Comparison of ENCODE assay signal across 26 mouse cellular contexts in the genomic region with DNA sequence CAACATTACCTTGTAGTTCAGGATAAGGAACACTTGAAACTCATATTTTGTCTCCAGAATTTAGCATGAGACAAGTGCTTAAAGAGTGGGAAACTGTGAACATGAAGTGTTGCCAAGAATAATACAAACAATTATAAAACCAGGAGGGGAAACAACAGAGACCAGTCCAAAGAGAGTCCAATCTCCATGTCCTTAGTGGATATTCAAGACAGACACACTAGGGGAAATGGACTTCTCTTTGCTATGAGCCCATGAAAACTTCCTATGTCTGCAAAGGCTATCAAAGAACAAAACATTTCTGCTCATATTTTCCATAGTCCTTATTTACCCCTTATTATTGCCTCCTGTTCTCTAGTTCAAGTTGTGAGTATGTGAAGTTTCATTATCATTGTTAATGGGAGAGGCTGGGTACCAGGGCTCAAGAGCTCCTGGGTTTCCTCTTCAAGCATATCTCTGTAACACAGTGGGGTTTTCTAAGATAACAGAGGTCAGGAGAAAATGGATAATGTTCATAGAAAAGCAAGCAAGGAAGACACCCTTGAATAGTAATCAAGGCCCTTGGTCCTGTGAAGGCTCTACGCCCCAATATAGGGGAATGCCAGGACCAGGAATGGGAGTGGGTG. TPM values are rescaled to one million over a fixed set of nuclear protein-coding genes. Genes with fewer than 3 reads are reported as not detected.
DNase-seq lines count a peak whose midpoint lies in the region; ATAC-seq and TF ChIP-seq lines count a peak whose summit lies in the region.
"Had no signal": no experiment of that assay in that cellular context is flagged by ENCODE, and none has a peak within 500 bp of the region (broad histone marks: within the 10 kb centered on the region; RNA-seq: fewer than 3 reads in every experiment).

No protein-coding gene starts in this region.

- no peaks in the 10 kb centered on the region for H3K79me2 ChIP-seq in MEL (ENCODE audit: control insufficient read depth, insufficient read depth, low read length, poor library complexity)

- TF ChIP-seq RAD21 in MEL (IDR thresholded peaks at IDR 0.05; ENCODE audit: low read depth, low read length): no peak

- H3K9me3 ChIP-seq in MEL (replicated peaks; ENCODE audit: insufficient read depth, low read length): no peaks in the 10 kb centered on the region
- no peaks in the 10 kb centered on the region for H3K9me3 ChIP-seq in liver, embryonic 16.5 days (replicated peaks; ENCODE audit: control insufficient read depth, low read length)
- H3K9me3 ChIP-seq: embryonic facial prominence, embryonic 12.5 days; forebrain, embryonic 10.5 days; heart, embryonic 10.5 days; limb, embryonic 10.5 days; lung, embryonic 15.5 days; neural tube, embryonic 15.5 days had no signal

- H3K4me2 ChIP-seq in liver, embryonic 16.5 days (ENCODE audit: low read depth, low read length): peak overlapping the region; percentile 50
- H3K4me2 ChIP-seq: embryonic facial prominence, embryonic 12.5 days; lung, embryonic 15.5 days; neural tube, embryonic 15.5 days had no signal

- peak; percentile 25 for ATAC-seq in erythroid progenitor cell, adult 5-6 weeks (replicated peaks; ENCODE audit: low FRiP score, poor library complexity, severe bottlenecking)
- peak; percentile 45 for ATAC-seq in liver, embryonic 16.5 days (ENCODE audit: low read depth)
- ATAC-seq: hindbrain, embryonic 16.5 days had no signal

- TF ChIP-seq POLR2A in MEL (IDR thresholded peaks at IDR 0.05; ENCODE audit: control insufficient read depth in 1 of 2, insufficient read depth in 1 of 2, low read depth in 1 of 2, low read length in 2 of 2, poor library complexity in 1 of 2): no peak

- TF ChIP-seq CTCF in MEL (IDR thresholded peaks at IDR 0.05 in 2 of 3, conservative IDR thresholded peaks at IDR 0.05 in 1 of 3; ENCODE audit: control insufficient read depth in 1 of 3, insufficient read depth in 1 of 3, low read depth in 2 of 3, low read length in 3 of 3, poor library complexity in 1 of 3, severe bottlenecking in 1 of 3): no peak

- DNase-seq in 416B (ENCODE audit: low read depth) (peak; percentile 30), MEL (ENCODE audit: low read depth, low spot score) (peak; percentile 79), MN1 (ENCODE audit: low spot score) (no peak)
- no peak for DNase-seq in kidney, postnatal 10 days
- DNase-seq in thymus, postnatal 0 days (ENCODE audit: low spot score): no peak
- DNase-seq: adrenal gland, adult 8-10 months; cerebellum, adult 2 months; gastrocnemius, postnatal 14 days; heart, postnatal 4 days; kidney, adult 9 months; midbrain, embryonic 14.5 days had no signal

- H3K4me3 ChIP-seq in MEL (ENCODE audit: control insufficient read depth in 1 of 2, insufficient read depth in 1 of 2, low read depth in 2 of 2, low read length in 2 of 2): peak overlapping the region in 1 of 2 experiments; percentile 21; a peak in 2 of 4 replicates
- H3K4me3 ChIP-seq in liver, embryonic 16.5 days (ENCODE audit: low read depth, low read length): peak overlapping the region; percentile 48
- H3K4me3 ChIP-seq: embryonic facial prominence, embryonic 12.5 days; forebrain, embryonic 10.5 days; heart, embryonic 10.5 days; limb, embryonic 10.5 days; lung, embryonic 15.5 days; myocyte; neural tube, embryonic 15.5 days had no signal

- peaks cover 0 to 31% of the 10 kb centered on the region in 2 experiments; a peak in 2 of 4 replicates for H3K36me3 ChIP-seq in MEL (ENCODE audit: control insufficient read depth in 1 of 2, insufficient read depth in 2 of 2, low read length in 2 of 2)
- peaks cover 2% of the 10 kb centered on the region; the same call in 1 of the 2 replicates for H3K36me3 ChIP-seq in liver, embryonic 16.5 days (ENCODE audit: control insufficient read depth, insufficient read depth)
- H3K36me3 ChIP-seq: embryonic facial prominence, embryonic 12.5 days; forebrain, embryonic 10.5 days; heart, embryonic 10.5 days; limb, embryonic 10.5 days; lung, embryonic 15.5 days; neural tube, embryonic 15.5 days had no signal

- peaks cover 23 to 26% of the 10 kb centered on the region in 2 experiments for H3K4me1 ChIP-seq in MEL (ENCODE audit: control insufficient read depth in 1 of 2, insufficient read depth in 2 of 2, low read length in 2 of 2)
- peaks cover 14% of the 10 kb centered on the region for H3K4me1 ChIP-seq in liver, embryonic 16.5 days (ENCODE audit: control insufficient read depth, low read depth, low read length)
- H3K4me1 ChIP-seq: embryonic facial prominence, embryonic 12.5 days; forebrain, embryonic 10.5 days; heart, embryonic 10.5 days; limb, embryonic 10.5 days; lung, embryonic 15.5 days; neural tube, embryonic 15.5 days had no signal

- H3K27ac ChIP-seq in MEL (ENCODE audit: control insufficient read depth, low read depth, low read length): peak overlapping the region; percentile 89
- H3K27ac ChIP-seq in liver, embryonic 16.5 days (ENCODE audit: low read length): peak overlapping the region; percentile 97
- H3K27ac ChIP-seq: embryonic facial prominence, embryonic 12.5 days; forebrain, embryonic 10.5 days; heart, embryonic 10.5 days; limb, embryonic 10.5 days; lung, embryonic 15.5 days; neural tube, embryonic 15.5 days had no signal

- peak; percentile 94 to 97 for TF ChIP-seq EP300 in MEL (IDR thresholded peaks at IDR 0.05; ENCODE audit: low read depth in 1 of 2, low read length in 2 of 2)

- H3K27me3 ChIP-seq in MEL (ENCODE audit: control insufficient read depth in 1 of 2, insufficient read depth in 2 of 2, low read length in 2 of 2): no peaks in the 10 kb centered on the region
- no peaks in the 10 kb centered on the region for H3K27me3 ChIP-seq in liver, embryonic 16.5 days (ENCODE audit: control insufficient read depth, insufficient read depth, low read depth, low read length)
- H3K27me3 ChIP-seq: embryonic facial prominence, embryonic 12.5 days; lung, embryonic 15.5 days; neural tube, embryonic 15.5 days had no signal

- 36% methylated on average over 1 of the region's 1 CpGs for WGBS in liver, embryonic 16.5 days (ENCODE audit: insufficient replicate concordance)

- peak overlapping the region; percentile 16 for H3K9ac ChIP-seq in MEL (ENCODE audit: control insufficient read depth, low read depth, low read length, poor library complexity, severe bottlenecking)
- peak overlapping the region; percentile 56 for H3K9ac ChIP-seq in liver, embryonic 16.5 days (ENCODE audit: low read depth, low read length)
- H3K9ac ChIP-seq: embryonic facial prominence, embryonic 12.5 days; lung, embryonic 15.5 days; neural tube, embryonic 15.5 days had no signal

TF ChIP-seq in MEL, 35 proteins besides CTCF, POLR2A, EP300 and RAD21 (continues in another document):
- TF ChIP-seq BHLHE40 (IDR thresholded peaks at IDR 0.05; ENCODE audit: borderline replicate concordance, low read depth, low read length) (0 out of 2 replicates have a peak, but pooled peaks have one; percentile 25), TBP (IDR thresholded peaks at IDR 0.05; ENCODE audit: low read depth, low read length) (no peak)

RNA-seq across cellular contexts. Expression of a gene that starts 2.5 kb away (rescaled TPM):
- total RNA-seq in MEL (2012; rRNA removed): 120 and 191 TPM in 2 replicates
- polyA plus RNA-seq in MEL (2012; ENCODE audit: insufficient read depth in 1 of 2, insufficient read length in 2 of 2, low read depth in 1 of 2, low replicate concordance in 2 of 2, missing spikeins in 1 of 2): 100 to 1,000 TPM in 1 of 2 experiments, not detected in 1; 118 TPM
- total RNA-seq in erythroid progenitor cell, adult 5-6 weeks (2015; ENCODE audit: low replicate concordance): 26,042 and 29,427 TPM in 2 replicates
- total RNA-seq in erythroid progenitor cell, adult 5-6 weeks (2017; ENCODE audit: low replicate concordance): 7,139 and 8,294 TPM in 2 replicates
- polyA plus RNA-seq in liver, embryonic 16.5 days (2015; fragmentation: Nextera tagmentation; extraction: Ambion mirVana): 43,947 and 47,652 TPM in 2 replicates
- 224 and 268 TPM in 2 replicates for polyA plus RNA-seq in thymus, postnatal 0 days (2015; fragmentation: Nextera tagmentation; extraction: Ambion mirVana)
- total RNA-seq: ES-E14 had no signal
- polyA plus RNA-seq: myocyte had no signal

RNA-seq across cellular contexts. Expression of a gene that starts 16.6 kb away (rescaled TPM):
- total RNA-seq in MEL (2012; rRNA removed): 79.0 and 138 TPM in 2 replicates
- 100 to 1,000 TPM in 1 of 2 experiments, not detected in 1; 208 TPM for polyA plus RNA-seq in MEL (2012; ENCODE audit: insufficient read depth in 1 of 2, insufficient read length in 2 of 2, low read depth in 1 of 2, low replicate concordance in 2 of 2, missing spikeins in 1 of 2)
- total RNA-seq in erythroid progenitor cell, adult 5-6 weeks (2015; ENCODE audit: low replicate concordance): 118,402 and 120,100 TPM in 2 replicates
- total RNA-seq in erythroid progenitor cell, adult 5-6 weeks (2017; ENCODE audit: low replicate concordance): 41,622 and 62,915 TPM in 2 replicates
- 113,562 and 115,549 TPM in 2 replicates for polyA plus RNA-seq in liver, embryonic 16.5 days (2015; fragmentation: Nextera tagmentation; extraction: Ambion mirVana)
- polyA plus RNA-seq in thymus, postnatal 0 days (2015; fragmentation: Nextera tagmentation; extraction: Ambion mirVana): 1,063 and 1,204 TPM in 2 replicates
- total RNA-seq: ES-E14 had no signal
- polyA plus RNA-seq: myocyte had no signal

RNA-seq across cellular contexts. Expression of a gene that starts 19.7 kb away (rescaled TPM):
- not detected in 2 replicates for total RNA-seq in MEL (2012; rRNA removed)
- not detected for polyA plus RNA-seq in MEL (2012; ENCODE audit: insufficient read depth in 1 of 2, insufficient read length in 2 of 2, low read depth in 1 of 2, low replicate concordance in 2 of 2, missing spikeins in 1 of 2)
- 0.84 TPM in 1 of 2 replicates, not detected in the other for total RNA-seq in erythroid progenitor cell, adult 5-6 weeks (2015; ENCODE audit: low replicate concordance)
- 1.5 and 3.3 TPM in 2 replicates for total RNA-seq in erythroid progenitor cell, adult 5-6 weeks (2017; ENCODE audit: low replicate concordance)
- not detected in 2 replicates for polyA plus RNA-seq in liver, embryonic 16.5 days (2015; fragmentation: Nextera tagmentation; extraction: Ambion mirVana)
- polyA plus RNA-seq in thymus, postnatal 0 days (2015; fragmentation: Nextera tagmentation; extraction: Ambion mirVana): not detected in 2 replicates
- total RNA-seq: adrenal gland, adult 8-10 months; ES-E14; gastrocnemius, postnatal 14 days; heart, postnatal 4 days; layer of hippocampus, adult 18-20 months had no signal
- polyA plus RNA-seq: brain, embryonic 14.5 days; cerebellum, adult 2 months; cortical plate, adult 2 months; embryonic facial prominence, embryonic 12.5 days; forebrain, embryonic 10.5 days; heart, embryonic 10.5 days; hindbrain, embryonic 16.5 days; limb, embryonic 10.5 days; lung, embryonic 15.5 days; midbrain, embryonic 14.5 days; myocyte; neural tube, embryonic 15.5 days; urinary bladder, adult 2 months had no signal

RNA-seq across cellular contexts. Expression of a gene that starts 29.0 kb away (rescaled TPM):
- total RNA-seq in MEL (2012; rRNA removed): not detected in 2 replicates
- polyA plus RNA-seq in MEL (2012; ENCODE audit: insufficient read depth in 1 of 2, insufficient read length in 2 of 2, low read depth in 1 of 2, low replicate concordance in 2 of 2, missing spikeins in 1 of 2): not detected
- not detected in 2 replicates for total RNA-seq in erythroid progenitor cell, adult 5-6 weeks (2015; ENCODE audit: low replicate concordance)
- total RNA-seq in erythroid progenitor cell, adult 5-6 weeks (2017; ENCODE audit: low replicate concordance): not detected in 2 replicates
- polyA plus RNA-seq in liver, embryonic 16.5 days (2015; fragmentation: Nextera tagmentation; extraction: Ambion mirVana): 0.22 TPM in 1 of 2 replicates, not detected in the other
- polyA plus RNA-seq in thymus, postnatal 0 days (2015; fragmentation: Nextera tagmentation; extraction: Ambion mirVana): not detected in 2 replicates
- total RNA-seq: adrenal gland, adult 8-10 months; ES-E14; gastrocnemius, postnatal 14 days; heart, postnatal 4 days; layer of hippocampus, adult 18-20 months had no signal
- polyA plus RNA-seq: brain, embryonic 14.5 days; cerebellum, adult 2 months; cortical plate, adult 2 months; hindbrain, embryonic 16.5 days; limb, embryonic 10.5 days; lung, embryonic 15.5 days; midbrain, embryonic 14.5 days; myocyte; neural tube, embryonic 15.5 days; urinary bladder, adult 2 months had no signal

RNA-seq across cellular contexts. Expression of a gene that starts 31.6 kb away (rescaled TPM):
- total RNA-seq in MEL (2012; rRNA removed): not detected in 2 replicates
- polyA plus RNA-seq in MEL (2012; ENCODE audit: insufficient read depth in 1 of 2, insufficient read length in 2 of 2, low read depth in 1 of 2, low replicate concordance in 2 of 2, missing spikeins in 1 of 2): under 1 TPM in 1 of 2 experiments, not detected in 1; 0.15 TPM
- total RNA-seq in erythroid progenitor cell, adult 5-6 weeks (2015; ENCODE audit: low replicate concordance): not detected in 2 replicates
- not detected in 2 replicates for total RNA-seq in erythroid progenitor cell, adult 5-6 weeks (2017; ENCODE audit: low replicate concordance)
- 24.9 and 31.8 TPM in 2 replicates for polyA plus RNA-seq in liver, embryonic 16.5 days (2015; fragmentation: Nextera tagmentation; extraction: Ambion mirVana)
- polyA plus RNA-seq in thymus, postnatal 0 days (2015; fragmentation: Nextera tagmentation; extraction: Ambion mirVana): 0.88 and 1.3 TPM in 2 replicates
- total RNA-seq: adrenal gland, adult 8-10 months; ES-E14; gastrocnemius, postnatal 14 days; heart, postnatal 4 days; layer of hippocampus, adult 18-20 months had no signal
- polyA plus RNA-seq: cortical plate, adult 2 months; hindbrain, embryonic 16.5 days; myocyte had no signal

Comparison
In these comparisons a context has a peak if more than half of its experiments do, and no peak if none do; other contexts are left out.
1. DNase-seq: peak in 416B (single experiment) and MEL (single experiment); none in MN1 (single experiment), kidney, postnatal 10 days (single experiment) and thymus, postnatal 0 days (single experiment).
2. RNA of a gene that starts 2.5 kb away (polyA plus RNA-seq): 43,947 to 47,652 TPM in liver, embryonic 16.5 days; 224 to 268 TPM in thymus, postnatal 0 days and 118 TPM in MEL; every median in the first group is over 100 times any median in the second.
3. RNA of a gene that starts 16.6 kb away (polyA plus RNA-seq): 113,562 to 115,549 TPM in liver, embryonic 16.5 days; 1,063 to 1,204 TPM in thymus, postnatal 0 days and 208 TPM in MEL; every median in the first group is over 10 times any median in the second.